Mouse (Mus musculus) ES-E14 (cell line): ENCODE results near the gene Clpb. TPM values are rescaled to one million over a fixed set of nuclear protein-coding genes. Genes with fewer than 3 reads are reported as not detected.
A peak's percentile ranks its signal among the peaks of the same experiment; 100 is the strongest.

Source experiments
- DNase-seq: peaks from one replicate; pipeline ENCODE4 v3.0.0-alpha.2; 2013; ENCODE audit warnings: low read depth, low spot score
- H3K27ac ChIP-seq: 2 replicates; pipeline ENCODE4 v1.5.1; 2012; ENCODE audit warnings: low read depth, mild to moderate bottlenecking, low read length, moderate library complexity, mixed read lengths; ENCODE audit not compliant: poor library complexity, insufficient read depth, severe bottlenecking
- H3K36me3 ChIP-seq: 2 replicates; pipeline ENCODE4 v1.6.1; 2012; ENCODE audit warnings: mild to moderate bottlenecking, low read length, moderate library complexity, mixed read lengths; ENCODE audit not compliant: control insufficient read depth, poor library complexity, insufficient read depth, severe bottlenecking
- H3K4me1 ChIP-seq, 2 experiments: fragments of 150-350 bp in 1 of 2; sonication (generic) in 1 of 2; 2 replicates each; pipeline ENCODE4 v1.6.1; 2012; ENCODE audit warnings: low read length in 2 of 2, mild to moderate bottlenecking in 1 of 2, mixed read lengths in 1 of 2; ENCODE audit not compliant: control insufficient read depth in 2 of 2, insufficient read depth in 2 of 2, poor library complexity in 1 of 2
- H3K4me3 ChIP-seq, 2 experiments: fragments of 150-350 bp in 1 of 2; sonication (generic) in 1 of 2; 2 replicates each; pipeline ENCODE4 v1.5.1; 2012; ENCODE audit warnings: low read length in 2 of 2, low read depth in 1 of 2, mild to moderate bottlenecking in 1 of 2, mixed read lengths in 1 of 2; ENCODE audit not compliant: insufficient read depth in 1 of 2, poor library complexity in 1 of 2, severe bottlenecking in 1 of 2
- H3K9ac ChIP-seq: 2 replicates; pipeline ENCODE4 v1.6.1; 2012; ENCODE audit warnings: low read depth, mild to moderate bottlenecking, low read length, mixed read lengths; ENCODE audit not compliant: poor library complexity, insufficient read depth, severe bottlenecking
- H3K9me3 ChIP-seq: fragments of 150-350 bp; sonication (generic); 2 replicates; pipeline ENCODE4 v1.6.1; 2012; ENCODE audit warnings: low read depth, mild to moderate bottlenecking, low read length; ENCODE audit not compliant: control insufficient read depth, insufficient read depth
- CHD2 ChIP-seq: IDR thresholded peaks from 2 replicates; pipeline ENCODE4 v1.6.1; 2014; ENCODE audit warnings: mild to moderate bottlenecking, low read depth, low read length, inconsistent platforms
- HCFC1 ChIP-seq: IDR thresholded peaks from 2 replicates; pipeline ENCODE4 v1.6.1; 2012; ENCODE audit warnings: low read length, inconsistent platforms, borderline replicate concordance; ENCODE audit not compliant: insufficient read depth
- MAFK ChIP-seq: IDR thresholded peaks from 2 replicates; pipeline ENCODE4 v1.6.1; 2014; ENCODE audit warnings: mild to moderate bottlenecking, low read depth, low read length, inconsistent platforms; ENCODE audit not compliant: insufficient read depth
- ZC3H11A ChIP-seq: IDR thresholded peaks from 2 replicates; pipeline ENCODE4 v1.6.1; 2012; ENCODE audit warnings: low read depth, mild to moderate bottlenecking, inconsistent platforms, low read length, borderline replicate concordance
- ZNF384 ChIP-seq: IDR thresholded peaks from 2 replicates; pipeline ENCODE4 v1.6.1; 2012; ENCODE audit warnings: low read depth, low read length, inconsistent platforms
- in situ Hi-C, 2 experiments: fragments of 600-800 bp; cut with MboI; formaldehyde crosslinking; loops; one replicate each; pipeline ENCODE4 v1.15.1; 2025; ENCODE audit warnings: low sequenced_read_pairs in 2 of 2, inconsistent platforms in 1 of 2; ENCODE audit not compliant: unreplicated experiment in 2 of 2
- total RNA-seq: library from RNA; depleted of rRNA; stranded (reverse); fragments of 300-350 nt; gene quantifications from 2 replicates; pipeline ENCODE4 v1.2.3, GENCODE M21; 2012

Gene Clpb
- total RNA-seq, 1 experiment: 197 TPM

GRCm38 (mm10) chr7:101649729-101650128 lies 13.7 kb upstream of the Clpb start:
- in situ Hi-C loops: no loop called here
- TF ChIP-seq ZNF384 (no peak), CHD2 (no peak), HCFC1 (no peak), MAFK (no peak), ZC3H11A (no peak)
- Histone ChIP-seq H3K9ac (no peak overlapping the region), H3K27ac (no peak overlapping the region), H3K36me3 (no peaks in the 10 kb centered on the region), H3K4me3 (no peak overlapping the region), H3K4me1 (no peaks in the 10 kb centered on the region), H3K9me3 (no peaks in the 10 kb centered on the region)
- DNase-seq: no peak

- peak; percentile 46 for DNase-seq
- Histone ChIP-seq H3K27ac (no peak overlapping the region), H3K36me3 (no peaks in the 10 kb centered on the region), H3K4me3 (no peak overlapping the region), H3K9ac (no peak overlapping the region), H3K4me1 (no peaks in the 10 kb centered on the region), H3K9me3 (no peaks in the 10 kb centered on the region)
- TF ChIP-seq ZC3H11A (no peak), HCFC1 (no peak), ZNF384 (no peak), CHD2 (no peak), MAFK (no peak)
- in situ Hi-C loops: no loop called here
These were observed 12.9 kb upstream of the Clpb start for GRCm38 (mm10) chr7:101650565-101650964.

GRCm38 (mm10) chr7:101653681-101654209 lies 9.7 kb upstream of the Clpb start:
- DNase-seq: no peak
- H3K27ac ChIP-seq: no peak overlapping the region
- no peaks in the 10 kb centered on the region for H3K36me3 ChIP-seq
- no peak overlapping the region for H3K9ac ChIP-seq
- H3K4me3 ChIP-seq: no peak overlapping the region
- no peaks in the 10 kb centered on the region for H3K4me1 ChIP-seq
- in situ Hi-C loops: no loop called here
- TF ChIP-seq MAFK (no peak), ZC3H11A (no peak), HCFC1 (no peak), CHD2 (no peak), ZNF384 (no peak)
- H3K9me3 ChIP-seq: no peaks in the 10 kb centered on the region

- Histone ChIP-seq H3K4me3 (no peak overlapping the region), H3K9ac (no peak overlapping the region), H3K36me3 (no peaks in the 10 kb centered on the region), H3K9me3 (no peaks in the 10 kb centered on the region), H3K27ac (no peak overlapping the region), H3K4me1 (no peaks in the 10 kb centered on the region)
- in situ Hi-C loops: no loop called here
- no peak for DNase-seq
- TF ChIP-seq CHD2 (no peak), ZC3H11A (no peak), HCFC1 (no peak), MAFK (no peak), ZNF384 (no peak)
These were observed 8.5 kb upstream of the Clpb start for GRCm38 (mm10) chr7:101654936-101655335.
